Mouse (Mus musculus): ENCODE measurements around the gene Prkar2b.

The Prkar2b gene

DNA sequence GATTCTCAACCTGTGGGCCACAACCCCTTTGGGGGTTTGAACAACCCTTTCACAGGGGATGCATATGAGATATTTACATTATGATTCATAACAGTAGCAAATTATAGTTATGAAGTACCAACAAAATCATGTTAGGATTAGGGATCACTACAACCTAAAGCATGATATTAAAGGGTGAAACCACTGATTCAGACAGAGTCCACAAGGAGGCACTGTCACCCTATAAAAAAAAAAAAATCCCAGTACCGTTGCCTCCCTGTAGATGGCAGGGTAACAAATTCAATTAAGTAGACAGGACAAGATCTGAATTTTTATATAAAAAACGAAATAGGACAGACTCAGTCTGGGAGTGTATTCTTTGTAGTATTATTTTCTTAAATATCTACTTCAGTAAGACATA, 93.6 kb downstream of the Prkar2b start:
- DNase-seq (ENCODE audit: low spot score in 2 of 2) = no peak

DNA sequence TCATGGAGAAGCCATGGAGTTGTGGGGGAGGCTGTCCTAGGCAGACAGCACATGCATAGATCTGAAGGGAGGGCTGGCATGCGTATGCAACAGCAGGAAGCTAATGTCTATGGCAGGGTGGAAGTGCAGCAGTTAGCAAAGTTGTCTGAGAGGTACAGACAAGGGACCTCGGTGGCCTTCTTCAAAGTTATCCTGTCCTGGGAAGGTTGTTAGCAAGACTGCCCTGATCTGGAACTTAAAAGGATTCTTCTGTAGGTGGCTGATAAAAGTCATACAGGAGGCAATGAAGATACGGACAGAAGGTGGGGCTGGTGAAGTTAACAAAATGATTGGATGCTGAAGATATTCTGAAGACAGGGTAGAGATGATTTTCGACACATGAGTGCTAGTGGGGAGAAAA, 94.7 kb downstream of the Prkar2b start:
- DNase-seq (ENCODE audit: low spot score in 2 of 2) = no peak

- no peak for DNase-seq (ENCODE audit: low spot score in 2 of 2)
These were observed 95.4 kb downstream of the Prkar2b start for GRCm38 (mm10) chr12:31965517-31966212.

DNA sequence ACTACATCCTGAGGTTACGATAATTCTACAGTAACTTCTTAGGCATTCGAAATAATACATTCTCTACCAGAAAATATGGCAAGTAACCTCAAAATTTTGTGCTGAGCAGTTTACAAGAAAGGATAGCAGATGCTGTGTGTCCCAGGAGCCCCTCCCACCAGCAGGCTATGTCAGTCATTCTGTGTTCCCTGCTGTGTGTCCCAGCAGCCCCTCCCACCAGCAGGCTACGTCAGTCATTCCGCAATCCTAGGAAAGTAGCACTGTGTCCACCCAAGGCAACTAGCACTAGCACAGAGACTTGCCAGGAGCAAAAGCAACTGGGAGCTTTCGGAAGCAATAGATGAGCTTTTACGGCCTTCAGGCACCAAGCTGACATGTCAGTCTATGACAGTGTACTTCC, 97.0 kb downstream of the Prkar2b start:
- DNase-seq (ENCODE audit: low spot score in 2 of 2) = no peak

GRCm38 (mm10) chr12:31955843-31956242, 105.3 kb downstream of the Prkar2b start:
- DNase-seq (ENCODE audit: low spot score in 2 of 2) = no peak

DNA sequence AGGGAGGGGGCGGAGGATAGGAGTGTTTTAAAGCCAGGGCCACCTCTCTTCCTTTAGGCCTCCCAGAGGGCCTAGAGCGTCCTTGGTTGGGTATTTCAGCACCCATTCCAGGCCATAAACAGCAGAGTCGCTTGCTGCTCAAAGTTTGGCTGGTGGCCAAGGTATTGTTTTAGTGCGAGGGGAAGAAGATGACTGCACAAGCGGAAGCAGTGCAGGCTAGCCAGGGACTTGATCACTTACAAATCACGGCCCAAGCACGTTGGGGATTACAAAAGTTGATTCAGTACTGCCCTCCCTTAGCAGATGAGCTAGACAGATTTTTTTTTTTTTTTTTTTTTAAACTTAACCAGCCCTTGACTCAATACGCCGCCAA, 110.5 kb downstream of the Prkar2b start:
- peak in 1 of 2 experiments; percentile 84 for DNase-seq (ENCODE audit: low spot score in 2 of 2)

GRCm38 (mm10) chr12:31949759-31950658, 111.1 kb downstream of the Prkar2b start, which contains the start of gene Hbp1:
TSS of gene Hbp1 (minus strand) at chr12:31950535.
- peak; percentile 98 to 99 for DNase-seq (ENCODE audit: low spot score in 2 of 2)

DNA sequence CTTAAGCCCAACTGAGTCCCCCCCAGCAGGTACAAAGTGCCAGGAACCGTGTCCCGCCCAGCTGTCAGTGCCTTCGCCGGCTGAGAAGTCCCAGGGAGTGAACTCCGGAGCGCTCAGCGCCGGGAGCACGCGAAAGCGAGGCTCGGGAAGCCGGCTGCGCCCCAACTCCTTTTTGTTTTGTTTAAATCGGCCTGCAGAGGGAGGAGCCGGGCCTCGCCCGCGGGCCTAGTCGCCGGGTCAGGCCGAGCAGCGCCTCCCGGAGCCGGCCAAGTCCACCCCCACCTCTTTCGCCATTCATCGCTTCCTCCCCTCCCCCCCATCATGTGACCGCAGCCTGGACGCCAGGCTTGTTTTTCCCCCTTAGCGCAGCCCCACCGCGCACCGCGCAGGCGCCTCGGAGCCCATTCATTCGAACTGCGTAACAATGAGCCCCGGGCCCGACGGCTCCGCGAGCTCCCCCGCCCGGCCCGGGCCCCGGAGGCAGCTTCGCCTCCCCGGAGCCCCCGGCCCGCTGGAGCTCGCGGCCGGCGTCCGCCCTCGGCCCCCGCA, 111.8 kb downstream of the Prkar2b start:
- DNase-seq (ENCODE audit: low spot score in 2 of 2) = peak; percentile 90 to 96

GRCm38 (mm10) chr12:31948101-31949000, 112.7 kb downstream of the Prkar2b start:
- DNase-seq (ENCODE audit: low spot score in 2 of 2) = no peak

- DNase-seq (ENCODE audit: low spot score in 2 of 2) = no peak
These were observed 113.6 kb downstream of the Prkar2b start for GRCm38 (mm10) chr12:31947476-31947875.

DNA sequence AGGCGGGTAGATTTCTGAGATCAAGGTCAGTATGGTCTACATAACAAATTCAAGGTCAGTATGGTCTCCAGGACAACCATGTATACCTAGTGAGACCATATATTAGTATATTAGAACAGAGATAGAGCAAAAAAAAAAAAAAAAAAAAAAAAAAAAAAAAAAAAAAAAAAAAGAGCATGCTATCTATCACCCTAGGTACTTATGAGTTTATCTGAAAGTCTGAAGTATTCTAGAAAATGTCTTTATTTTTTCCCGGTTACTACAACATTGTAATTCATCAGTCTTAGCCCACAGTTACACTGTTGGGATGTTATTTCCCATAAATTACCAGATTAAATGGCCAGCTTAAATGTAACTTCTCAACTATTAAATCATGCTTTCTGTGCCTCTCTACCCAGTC, 116.7 kb downstream of the Prkar2b start:
- no peak for DNase-seq (ENCODE audit: low spot score in 2 of 2)

DNA sequence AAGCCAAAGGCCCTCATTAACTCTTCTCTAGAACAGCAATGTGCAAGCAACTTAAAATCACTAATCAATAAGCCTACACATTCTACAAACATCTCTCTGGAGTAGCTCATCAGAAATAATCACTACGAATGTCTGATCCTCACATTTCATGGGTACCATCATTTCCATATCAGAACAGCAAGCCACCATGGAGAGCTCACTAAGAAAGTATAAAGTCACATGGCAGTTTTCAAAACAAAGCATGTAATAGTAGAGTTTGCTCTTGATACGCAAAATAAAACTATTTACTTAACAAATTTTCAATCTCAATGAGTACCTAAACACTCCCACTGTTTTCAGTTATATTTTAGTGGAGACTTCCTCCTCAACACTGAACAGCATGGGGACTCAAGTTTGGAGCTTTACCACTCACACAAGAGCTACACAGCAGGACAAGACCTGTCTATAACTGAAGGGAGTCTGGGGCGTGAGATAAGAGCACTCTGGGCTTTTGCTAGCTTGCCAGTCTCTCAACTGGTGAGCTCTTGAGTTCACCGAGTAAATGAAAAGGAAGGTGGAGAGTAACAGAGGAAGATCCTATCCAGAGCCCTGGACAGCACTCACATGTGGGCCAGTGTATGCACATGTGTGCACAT, 118.0 kb downstream of the Prkar2b start:
- no peak for DNase-seq (ENCODE audit: low spot score in 2 of 2)

DNA sequence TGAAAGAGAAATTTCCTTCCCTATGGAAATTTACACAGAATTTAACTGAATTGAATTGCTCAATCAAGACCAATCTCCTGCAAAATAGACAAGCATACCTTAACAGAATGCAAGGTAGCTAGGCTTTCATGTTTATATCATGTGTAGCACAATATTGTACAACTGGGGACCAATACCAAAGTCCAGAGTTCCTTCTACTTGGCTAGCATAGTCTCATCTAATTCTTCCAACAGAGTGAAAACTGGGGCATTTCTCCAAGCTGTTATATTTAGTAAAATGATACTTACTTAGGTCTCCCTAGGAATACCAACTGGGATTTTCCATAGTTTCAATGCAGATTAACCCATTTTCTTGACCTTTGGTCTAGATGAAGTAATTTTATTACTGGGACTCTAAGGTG, 122.1 kb downstream of the Prkar2b start:
- no peak for DNase-seq (ENCODE audit: low spot score in 2 of 2)

GRCm38 (mm10) chr12:31938391-31938997, 122.6 kb downstream of the Prkar2b start:
- no peak for DNase-seq (ENCODE audit: low spot score in 2 of 2)

GRCm38 (mm10) chr12:31937613-31938012, 123.5 kb downstream of the Prkar2b start:
- no peak for DNase-seq (ENCODE audit: low spot score in 2 of 2)

DNA sequence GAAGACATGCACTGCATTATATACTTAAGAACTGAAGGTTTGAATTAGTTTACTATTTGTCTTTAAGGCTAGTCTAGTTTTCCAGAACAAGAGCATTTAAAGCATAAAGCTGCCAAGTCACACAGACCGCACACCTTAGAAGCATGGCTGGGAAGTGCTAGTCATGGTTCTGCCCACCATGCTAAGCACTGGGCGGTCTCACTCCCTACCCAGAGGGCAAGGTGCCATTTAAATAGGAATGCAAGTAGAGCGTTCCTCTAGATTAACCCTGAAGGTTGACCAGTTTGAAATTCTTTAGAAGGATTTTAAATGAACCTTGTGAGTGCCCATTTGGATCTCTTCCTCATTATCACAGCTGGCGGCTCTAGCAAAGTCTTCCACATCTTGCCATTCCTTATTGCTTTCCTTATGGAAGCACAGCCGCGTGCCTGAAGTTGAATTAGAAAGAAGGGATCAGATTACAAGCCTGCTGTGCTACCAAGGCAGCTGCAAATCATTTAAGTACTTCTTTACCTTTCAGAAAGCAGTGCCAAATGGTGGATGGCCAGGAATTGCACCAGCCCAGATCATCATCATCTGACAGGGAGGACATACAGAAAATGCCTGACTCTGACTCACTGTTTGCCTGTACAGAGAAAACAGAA, 124.3 kb downstream of the Prkar2b start:
- DNase-seq (ENCODE audit: low spot score in 2 of 2) = no peak

GRCm38 (mm10) chr12:31931818-31932217, 129.3 kb downstream of the Prkar2b start:
- DNase-seq (ENCODE audit: low spot score in 2 of 2) = no peak

DNA sequence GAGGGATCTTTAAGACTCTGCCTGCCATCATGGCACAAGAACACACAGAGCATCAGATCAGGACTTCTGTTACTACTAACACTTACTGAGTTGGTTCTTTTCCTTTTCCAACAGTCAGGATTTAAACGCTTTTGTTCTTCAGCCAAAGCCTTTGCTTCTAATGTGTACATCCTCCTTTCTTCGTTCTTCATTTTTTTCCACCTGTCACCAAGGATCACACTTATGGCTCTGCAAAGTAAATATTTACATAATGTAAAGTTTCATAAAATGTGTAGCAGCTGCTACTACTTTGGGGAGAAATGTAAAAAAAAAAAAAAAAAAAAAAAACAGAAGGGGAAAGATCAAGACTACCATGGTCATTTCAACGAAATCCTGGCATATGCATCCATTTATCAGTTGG, 132.6 kb downstream of the Prkar2b start:
- DNase-seq (ENCODE audit: low spot score in 2 of 2) = no peak

DNA sequence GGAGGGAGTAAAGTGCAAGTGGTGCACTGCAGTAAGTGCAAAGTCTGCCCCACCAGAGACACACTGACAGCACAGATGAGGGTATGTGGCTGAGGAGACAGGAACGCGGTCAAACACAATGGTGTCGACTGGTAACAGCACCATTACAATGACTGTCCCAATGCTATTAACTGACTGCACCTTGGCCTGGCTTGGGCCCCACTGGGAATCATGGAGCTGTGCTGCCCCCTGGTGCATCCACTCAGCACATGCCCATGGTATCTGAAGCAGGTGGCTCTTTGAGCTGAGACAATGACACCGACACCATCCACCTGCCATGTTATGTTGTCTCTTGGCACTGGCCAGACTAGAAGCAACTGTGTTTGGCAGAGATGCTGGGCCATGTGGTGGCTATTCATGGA, 134.4 kb downstream of the Prkar2b start:
- DNase-seq (ENCODE audit: low spot score in 2 of 2) = peak in 1 of 2 experiments; percentile 30

GRCm38 (mm10) chr12:31925343-31925742, 135.8 kb downstream of the Prkar2b start:
- DNase-seq (ENCODE audit: low spot score in 2 of 2) = no peak
